Mouse (Mus musculus): ENCODE measurements around the gene Pgm3. TPM values are rescaled to one million over a fixed set of nuclear protein-coding genes. Genes with fewer than 3 reads are reported as not detected.
A peak's percentile ranks its signal among the peaks of the same experiment; 100 is the strongest.

Gene Pgm3
- total RNA-seq, 2 experiments from 2014 or later: 21.7 to 24.1 TPM

DNA sequence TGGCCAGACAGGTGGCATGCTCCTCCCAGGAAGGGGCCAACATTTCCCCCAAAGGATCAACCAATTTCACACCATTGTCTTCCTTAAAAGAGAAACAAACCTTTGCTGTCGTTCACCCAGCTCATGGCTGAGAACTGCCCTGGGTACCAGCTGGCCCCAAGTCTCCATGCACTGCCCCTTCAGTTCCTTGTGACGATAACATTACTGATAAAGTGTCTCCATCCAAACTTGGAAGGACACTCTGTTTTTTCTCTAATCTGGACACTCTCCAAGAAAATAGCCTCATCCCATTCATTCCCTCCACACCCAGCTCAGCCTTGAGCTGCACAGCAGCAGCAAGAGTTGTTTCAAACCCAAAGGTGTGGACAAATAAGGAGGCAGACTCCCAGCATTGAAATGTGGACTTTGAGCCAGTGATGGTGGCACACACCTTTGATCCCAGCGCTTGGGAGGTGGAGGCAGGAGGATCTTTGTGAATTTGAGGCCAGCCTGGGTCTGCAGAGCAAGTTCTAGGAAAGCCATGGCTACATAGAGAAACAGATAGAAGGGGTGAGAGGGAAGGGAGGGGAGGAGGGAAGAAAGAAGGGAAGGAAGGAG, 2.2 kb downstream of the Pgm3 start:
- DNase-seq: no peak

DNA sequence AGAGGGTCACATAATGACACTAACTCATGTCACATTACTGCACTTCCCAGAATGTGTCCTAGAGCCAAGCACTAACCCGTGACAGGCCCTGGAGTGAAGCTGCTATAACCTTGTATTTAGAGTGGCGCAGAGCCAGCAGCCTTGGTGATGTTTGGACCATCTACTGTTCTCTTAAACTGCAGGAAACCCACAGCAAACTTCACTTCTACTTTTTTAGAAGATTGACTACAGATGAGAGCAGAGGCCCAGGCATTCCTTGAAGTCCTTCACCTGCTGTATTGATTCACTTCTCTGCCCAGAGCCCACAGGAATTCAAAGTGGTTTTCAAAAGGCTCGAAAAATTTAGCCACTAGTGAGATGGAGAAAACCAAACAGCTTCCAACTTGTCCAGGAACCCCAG, 11.1 kb downstream of the Pgm3 start:
- DNase-seq: peak; percentile 75

DNA sequence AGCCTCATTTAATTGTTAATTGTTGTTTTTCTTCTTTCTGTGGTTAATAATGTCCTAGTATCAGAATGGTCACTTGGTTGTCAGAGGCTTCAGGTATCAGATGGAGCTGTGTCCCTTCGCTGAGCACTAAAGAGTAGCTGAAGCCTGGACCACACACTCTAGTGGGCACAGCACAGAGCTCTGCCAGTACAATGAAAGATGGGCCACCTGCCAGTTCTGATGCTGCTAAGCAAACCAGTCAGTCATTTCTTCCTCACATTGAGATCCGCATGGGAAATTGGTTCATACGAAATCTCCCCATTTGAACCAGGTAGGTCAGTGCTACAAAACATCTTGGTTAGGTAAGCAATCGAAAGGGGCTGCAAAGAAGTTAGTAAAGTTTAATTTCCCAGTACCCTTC, 17.0 kb downstream of the Pgm3 start:
- DNase-seq: no peak

DNA sequence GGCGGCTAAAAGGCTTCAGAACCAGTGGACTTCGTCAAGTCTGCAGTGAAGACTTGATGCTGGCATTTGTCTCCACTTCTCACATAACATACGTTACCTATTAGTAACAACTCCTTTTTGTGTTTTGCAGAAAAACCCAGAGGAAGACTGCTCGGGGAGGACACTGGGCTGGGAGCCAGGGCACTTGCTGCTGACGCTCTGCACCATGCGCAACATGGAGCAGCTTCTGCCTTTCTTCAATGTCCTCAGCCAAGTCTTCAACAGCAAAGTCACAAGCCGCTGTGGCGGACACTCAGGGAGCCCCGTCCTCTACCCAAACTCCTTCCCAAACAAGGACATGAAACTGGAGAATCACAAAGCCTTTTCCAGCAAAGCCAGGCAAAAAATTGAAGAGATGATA, 17.8 kb downstream of the Pgm3 start:
- DNase-seq: no peak

DNA sequence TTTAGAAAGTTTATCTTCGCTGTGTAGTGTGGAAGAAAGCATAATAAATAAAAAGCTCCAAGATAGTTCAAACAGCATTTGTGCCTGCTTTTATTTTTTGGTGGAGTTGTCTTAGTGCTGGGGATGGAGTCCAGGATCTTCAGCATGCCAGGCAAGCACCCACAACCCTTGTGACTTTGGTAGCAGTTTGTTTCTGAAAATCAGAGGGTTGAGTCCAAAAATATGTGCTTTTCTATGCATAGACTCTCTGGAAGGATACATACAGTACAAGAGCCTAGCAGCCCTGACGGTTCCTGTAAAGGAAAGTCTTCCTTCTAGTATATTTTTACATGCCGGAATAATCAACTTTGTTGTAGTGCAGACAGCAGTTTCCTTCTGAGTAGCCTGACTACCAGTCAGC, 20.9 kb downstream of the Pgm3 start:
- no peak for DNase-seq

DNA sequence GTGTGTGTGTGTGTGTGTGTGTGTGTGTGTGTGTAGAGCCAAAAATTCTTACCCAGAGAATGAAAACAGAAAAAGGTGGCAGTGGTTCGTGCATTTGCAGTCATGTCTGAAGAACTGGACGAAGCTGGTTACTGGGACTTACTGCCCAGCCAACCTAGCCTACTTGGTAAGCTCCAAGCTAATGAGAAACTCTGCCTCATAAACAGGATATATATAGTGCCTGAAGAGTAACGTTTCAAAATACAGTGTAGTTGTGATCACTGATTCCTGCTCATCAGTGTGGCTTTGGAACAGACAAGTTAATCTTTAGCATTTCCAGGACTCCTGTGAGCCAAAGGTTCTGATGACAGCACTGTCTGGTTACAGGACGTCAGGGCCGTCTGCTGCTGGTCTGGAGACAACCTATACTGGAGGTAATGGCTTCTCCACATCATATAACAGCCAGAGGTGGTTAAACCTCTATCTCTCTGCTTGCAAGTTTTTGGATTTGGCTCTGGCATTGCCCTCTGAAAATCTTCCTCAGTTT, 21.9 kb downstream of the Pgm3 start:
- no peak for DNase-seq

DNA sequence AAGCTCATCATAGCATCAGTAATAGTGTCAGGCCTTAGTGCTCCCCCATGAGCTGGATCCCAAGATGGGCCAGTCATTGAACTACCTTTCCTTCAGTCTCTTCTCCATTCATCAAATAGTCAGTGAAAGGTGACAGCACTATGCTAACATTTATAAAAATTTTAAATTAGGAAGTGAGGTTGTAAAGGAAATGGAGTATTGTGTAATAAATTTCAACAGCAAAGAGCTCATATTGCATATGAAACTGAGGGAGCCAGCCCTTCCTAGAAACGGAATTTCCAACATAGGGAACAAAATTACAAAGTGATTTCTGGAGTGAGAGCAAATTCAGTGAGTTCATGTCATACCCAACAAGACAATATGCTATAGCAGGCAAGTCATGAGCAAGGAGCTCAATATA, 27.1 kb downstream of the Pgm3 start:
- no peak for DNase-seq

DNA sequence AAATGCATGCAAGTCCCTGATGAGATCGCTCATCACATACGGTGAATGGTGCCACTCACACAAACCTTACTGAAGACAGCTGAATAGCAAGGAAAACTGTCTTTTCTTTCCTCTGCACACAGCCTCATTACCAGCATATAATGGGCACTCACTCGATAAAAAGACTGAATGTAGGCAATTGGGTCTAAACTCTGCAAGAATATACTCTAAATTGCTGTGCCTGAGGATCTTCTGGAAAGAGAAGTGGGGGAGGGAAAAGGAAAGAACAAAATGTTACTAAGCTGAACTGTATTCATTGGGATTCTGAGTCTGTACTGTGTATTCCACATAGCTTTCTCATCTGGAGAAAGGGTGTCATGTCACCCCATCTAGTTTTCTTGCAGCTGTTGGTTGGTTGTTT, 28.2 kb downstream of the Pgm3 start:
- DNase-seq: no peak

DNA sequence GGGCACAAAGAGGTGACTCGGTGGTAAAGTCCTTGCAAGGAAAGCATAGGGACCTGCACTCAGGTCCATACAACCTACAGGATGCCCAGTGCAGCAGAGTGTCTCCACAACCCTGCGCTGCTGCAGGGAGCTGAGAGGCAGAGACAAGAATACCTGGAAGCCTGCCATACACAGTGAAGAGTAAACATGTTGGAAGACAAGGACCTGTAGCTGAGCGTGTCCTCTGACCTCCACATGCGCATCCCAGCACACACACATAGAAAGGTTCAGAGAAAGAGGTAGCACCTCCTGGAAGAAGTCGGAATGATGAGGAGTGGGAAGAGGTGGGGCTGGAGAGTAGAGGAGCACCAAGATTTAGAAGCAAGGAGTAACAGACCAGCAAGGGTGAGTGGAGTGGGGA, 37.6 kb downstream of the Pgm3 start:
- DNase-seq: no peak

DNA sequence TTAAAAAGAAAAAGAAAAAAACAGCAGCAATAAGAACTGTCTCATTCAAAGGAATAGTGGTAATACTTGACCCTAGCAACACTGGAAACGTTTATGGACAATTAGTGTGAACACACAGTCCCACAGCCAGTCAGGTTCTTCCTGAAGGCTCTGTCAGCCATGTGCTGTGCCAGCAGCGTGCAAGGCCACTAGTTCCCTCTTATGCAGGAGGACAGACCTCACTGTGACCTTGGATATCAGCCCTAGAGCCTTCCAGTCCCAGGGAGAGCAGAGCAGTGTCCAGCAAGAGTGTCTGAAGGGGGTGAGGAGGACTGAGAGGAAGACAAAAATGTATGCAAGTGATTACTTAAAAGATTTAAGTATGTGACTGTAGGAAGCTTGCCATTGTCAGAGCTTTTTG, 46.0 kb downstream of the Pgm3 start:
- DNase-seq: peak; percentile 54

DNA sequence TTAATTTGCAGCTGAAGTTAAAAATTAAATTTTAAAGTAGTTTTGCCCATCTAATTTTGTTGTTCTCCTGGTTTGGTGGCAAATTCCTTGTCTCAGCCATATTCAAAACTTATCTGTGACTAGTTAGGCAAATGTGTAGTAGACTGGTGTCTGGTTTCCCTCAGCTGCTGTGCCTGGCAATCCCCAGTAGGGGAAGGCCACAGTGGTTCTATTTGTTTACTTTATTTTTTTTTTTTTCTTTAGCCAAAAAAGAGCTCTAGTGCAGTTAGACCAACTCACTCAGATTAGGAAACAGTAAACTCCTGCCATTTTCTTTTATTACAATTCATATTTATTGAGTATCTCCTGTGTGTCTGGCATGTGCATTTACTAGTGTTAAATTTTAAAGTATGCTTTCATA, 49.3 kb downstream of the Pgm3 start:
- DNase-seq: no peak

DNA sequence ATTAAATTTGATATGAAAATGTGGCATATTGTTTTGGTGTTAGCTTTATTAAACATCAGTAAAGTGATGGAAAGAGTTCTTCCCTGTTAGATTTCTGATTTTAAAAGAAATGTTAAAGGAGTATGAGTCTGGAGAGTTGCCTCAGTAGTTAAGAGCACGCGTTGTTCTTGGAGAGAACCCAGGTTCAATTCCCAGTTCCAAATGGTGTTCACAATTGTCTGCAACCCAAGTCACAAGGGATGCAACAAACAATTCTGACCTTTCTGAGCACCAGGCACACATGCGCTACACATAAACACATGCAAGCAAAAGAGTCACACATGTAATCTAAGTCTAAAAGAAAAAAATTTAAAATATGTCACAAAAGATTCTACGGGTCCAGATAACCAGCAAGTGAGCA, 56.8 kb downstream of the Pgm3 start:
- no peak for DNase-seq

DNA sequence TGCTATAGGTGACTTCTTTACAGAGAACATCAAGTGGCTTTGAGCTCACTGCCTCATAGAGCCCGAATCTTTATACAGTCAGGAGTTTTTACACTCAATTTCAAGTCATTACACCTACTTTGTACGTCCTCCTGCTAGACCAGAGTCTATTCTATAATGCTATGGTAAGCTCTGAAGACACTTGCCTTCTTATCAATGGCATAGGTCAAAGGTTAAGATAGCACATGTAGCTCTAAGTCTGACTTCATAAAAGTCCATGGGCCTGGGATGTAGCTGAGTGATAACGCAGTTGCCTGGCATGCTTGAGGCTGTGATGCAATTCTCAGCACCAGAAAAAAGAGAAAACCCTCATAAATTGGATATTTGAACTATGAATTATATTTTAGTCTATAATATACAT, 57.3 kb downstream of the Pgm3 start:
- no peak for DNase-seq

DNA sequence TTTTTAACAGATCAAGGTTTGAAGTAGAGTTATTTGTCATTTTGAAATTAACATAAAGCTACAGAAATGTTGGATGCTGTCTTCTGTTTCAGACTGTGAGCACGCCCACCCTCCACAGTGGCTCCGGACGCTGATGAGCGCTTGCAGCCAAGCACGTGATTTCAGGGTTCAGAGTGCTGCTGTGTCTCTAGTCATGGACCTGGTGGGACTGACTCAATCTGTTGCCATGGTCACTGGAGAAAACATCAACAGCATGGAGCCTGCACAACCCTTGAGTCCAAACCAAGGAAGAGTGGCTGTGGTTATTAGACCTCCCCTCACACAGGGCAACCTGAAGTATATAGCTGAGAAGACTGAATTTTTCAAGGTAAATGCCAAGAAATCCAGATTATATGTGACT, 57.9 kb downstream of the Pgm3 start:
- no peak for DNase-seq

DNA sequence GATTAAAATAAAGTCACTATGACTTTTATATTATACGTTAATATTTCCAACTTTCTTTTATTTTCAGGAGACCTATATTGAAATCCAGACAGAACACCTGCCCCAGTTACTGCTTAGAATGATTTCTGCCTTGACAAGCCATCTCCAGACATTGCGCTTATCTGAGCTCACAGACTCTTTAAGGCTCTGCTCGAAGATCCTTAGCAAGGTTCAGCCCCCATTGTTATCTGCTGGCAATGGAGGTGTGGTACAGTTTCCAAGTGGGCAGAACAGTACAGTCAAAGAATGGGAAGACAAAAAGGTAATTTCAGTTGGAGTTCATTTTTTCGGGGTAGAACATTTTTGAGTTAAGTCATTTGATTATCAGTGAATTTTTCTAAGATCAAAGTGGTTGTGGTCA, 64.2 kb downstream of the Pgm3 start:
- DNase-seq: no peak

Other genes starting within 250 kb of the Pgm3 start
- gene Ube2cbp, start 106.9 kb downstream of the Pgm3 start, total RNA-seq (2021): 1 to 10 TPM; 3.1 to 3.7 TPM
- gene Dop1a, start 104.7 kb downstream of the Pgm3 start, total RNA-seq (2021): 10 to 100 TPM; 22.9 to 32.9 TPM
- gene Rwdd2a, start 149 bp upstream of the Pgm3 start, total RNA-seq (2021): 1 to 10 TPM; 4.4 to 6.5 TPM
- gene Me1, start 124.1 kb upstream of the Pgm3 start, total RNA-seq (2021): 100 to 1,000 TPM; 231 to 293 TPM
- gene Prss35, start 171.8 kb upstream of the Pgm3 start, total RNA-seq (2021): 100 to 1,000 TPM in 1 of 2 experiments, 10 to 100 TPM in 1; 80.4 to 108 TPM